Mouse (Mus musculus) midbrain, embryonic 10.5 days (tissue): ENCODE data around the gene Ccdc74a. TPM values are rescaled to one million over a fixed set of nuclear protein-coding genes. Genes with fewer than 3 reads are reported as not detected.
A peak's percentile ranks its signal among the peaks of the same experiment; 100 is the strongest.
"Not testable (repeated sequence)": the region's sequence is repeated elsewhere in the genome, so short reads cannot be mapped to it uniquely, and the experiment has no call there.

Experiments
- DNase-seq: peaks from one replicate; pipeline ENCODE4 v3.0.0-alpha.2; 2017; ENCODE audit warnings: low spot score
- H3K27ac ChIP-seq: fragments of 300-500 bp; sonication (generic); replicated peaks from 2 replicates; pipeline ENCODE4 v1.5.1; 2016; ENCODE audit warnings: mild to moderate bottlenecking
- H3K27me3 ChIP-seq: fragments of 300-500 bp; sonication (generic); 2 replicates; pipeline ENCODE4 v1.6.1; 2016; ENCODE audit warnings: low read depth, mild to moderate bottlenecking; ENCODE audit not compliant: poor library complexity, severe bottlenecking
- H3K36me3 ChIP-seq: fragments of 300-500 bp; sonication (generic); 2 replicates; pipeline ENCODE4 v1.6.1; 2016; ENCODE audit warnings: mild to moderate bottlenecking, moderate library complexity
- H3K4me1 ChIP-seq: fragments of 300-500 bp; sonication (generic); 2 replicates; pipeline ENCODE4 v1.6.1; 2016
- H3K4me3 ChIP-seq: fragments of 300-500 bp; sonication (generic); 2 replicates; pipeline ENCODE4 v1.5.1; 2016; ENCODE audit warnings: mild to moderate bottlenecking, moderate library complexity
- H3K9me3 ChIP-seq: fragments of 300-500 bp; sonication (generic); replicated peaks from 2 replicates; pipeline ENCODE4 v1.6.1; 2016; ENCODE audit warnings: mild to moderate bottlenecking
- WGBS: fragments of 180-500 bp; shearing (Covaris S2); methylation state at CpG from one replicate; pipeline ENCODE4 v1.1.7; 2016; 5-methylcytosine and 5-hydroxymethylcytosine counted together
- polyA plus RNA-seq: library from polyadenylated mRNA; unstranded; fragments of >200 nt; fragmentation: Nextera tagmentation; extraction: Ambion mirVana; gene quantifications from 2 replicates; pipeline ENCODE4 v1.2.1, GENCODE M21; 2016

The Ccdc74a gene
- polyA plus RNA-seq: 6.4 and 8.1 TPM in 2 replicates

GRCm38 (mm10) chr16:17646310-17647114 is at the start of gene Ccdc74a:
Gene Ccdc74a (plus strand): TSS chr16:17646470.
- no peaks in the 10 kb centered on the region for H3K9me3 ChIP-seq
- peaks cover 57% of the 10 kb centered on the region for H3K36me3 ChIP-seq
- H3K4me1 ChIP-seq: peaks cover 25% of the 10 kb centered on the region
- peak within 1 kb of the TSS; percentile 71 for H3K4me3 ChIP-seq
- DNase-seq: peak; percentile 88
- peak within 1 kb of the TSS; percentile 85 for H3K27ac ChIP-seq
- no peaks in the 10 kb centered on the region; the same call in 1 of the 2 replicates for H3K27me3 ChIP-seq
- 3% methylated on average over 65 of the region's 65 CpGs for WGBS

- Histone ChIP-seq H3K4me3 (no peak overlapping the region), H3K36me3 (no peaks in the 10 kb centered on the region), H3K9me3 (no peaks in the 10 kb centered on the region; the same call in 1 of the 2 replicates), H3K27ac (no peak overlapping the region), H3K27me3 (no peaks in the 10 kb centered on the region), H3K4me1 (no peaks in the 10 kb centered on the region)
- no peak for DNase-seq
- 75% methylated on average over 3 of the region's 3 CpGs for WGBS
Observed at GRCm38 (mm10) chr16:17600944-17601562, 45.2 kb upstream of the Ccdc74a start.

- Histone ChIP-seq H3K4me3 (no peak overlapping the region), H3K27ac (no peak overlapping the region), H3K27me3 (no peaks in the 10 kb centered on the region), H3K4me1 (no peaks in the 10 kb centered on the region), H3K9me3 (peaks cover 4% of the 10 kb centered on the region; the same call in 1 of the 2 replicates), H3K36me3 (no peaks in the 10 kb centered on the region)
- WGBS: 69% methylated on average over 4 of the region's 4 CpGs
- DNase-seq: no peak
Observed at GRCm38 (mm10) chr16:17604941-17605340, 41.3 kb upstream of the Ccdc74a start.

GRCm38 (mm10) chr16:17605684-17606083 is 40.6 kb upstream of the Ccdc74a start:
- H3K4me3 ChIP-seq: no peak overlapping the region
- no peaks in the 10 kb centered on the region for H3K4me1 ChIP-seq
- H3K9me3 ChIP-seq: peaks cover 4% of the 10 kb centered on the region
- no peak overlapping the region for H3K27ac ChIP-seq
- H3K27me3 ChIP-seq: no peaks in the 10 kb centered on the region
- DNase-seq: no peak
- no peaks in the 10 kb centered on the region for H3K36me3 ChIP-seq
- 87% methylated on average over 5 of the region's 5 CpGs for WGBS

GRCm38 (mm10) chr16:17611383-17611782 is 34.9 kb upstream of the Ccdc74a start:
- 74% methylated on average over 4 of the region's 4 CpGs for WGBS
- no peaks in the 10 kb centered on the region for H3K36me3 ChIP-seq
- no peak for DNase-seq
- peaks cover 4% of the 10 kb centered on the region; the same call in 1 of the 2 replicates for H3K9me3 ChIP-seq
- no peak overlapping the region for H3K4me3 ChIP-seq
- H3K27ac ChIP-seq: no peak overlapping the region
- H3K27me3 ChIP-seq: no peaks in the 10 kb centered on the region
- no peaks in the 10 kb centered on the region for H3K4me1 ChIP-seq

GRCm38 (mm10) chr16:17614740-17615139 is 31.5 kb upstream of the Ccdc74a start:
- not testable (repeated sequence) for H3K27ac ChIP-seq, H3K36me3 ChIP-seq, H3K4me3 ChIP-seq, DNase-seq, H3K27me3 ChIP-seq, H3K9me3 ChIP-seq, H3K4me1 ChIP-seq
- 84% methylated on average over 6 of the region's 6 CpGs for WGBS

- Histone ChIP-seq H3K27ac (no peak overlapping the region), H3K36me3 (peaks cover 2% of the 10 kb centered on the region; the same call in 1 of the 2 replicates), H3K4me3 (no peak overlapping the region), H3K27me3 (no peaks in the 10 kb centered on the region; the same call in 1 of the 2 replicates), H3K4me1 (peaks cover 11% of the 10 kb centered on the region), H3K9me3 (no peaks in the 10 kb centered on the region)
- 89% methylated on average over 5 of the region's 5 CpGs for WGBS
- no peak for DNase-seq
Observed at GRCm38 (mm10) chr16:17616212-17616611, 30.1 kb upstream of the Ccdc74a start.

GRCm38 (mm10) chr16:17617922-17618565 is 28.2 kb upstream of the Ccdc74a start:
- H3K27me3 ChIP-seq: no peaks in the 10 kb centered on the region; the same call in 1 of the 2 replicates
- no peaks in the 10 kb centered on the region for H3K9me3 ChIP-seq
- H3K36me3 ChIP-seq: peaks cover 20% of the 10 kb centered on the region
- 23% methylated on average over 13 of the region's 13 CpGs for WGBS
- peaks cover 11% of the 10 kb centered on the region for H3K4me1 ChIP-seq
- DNase-seq: peak; percentile 62
- H3K4me3 ChIP-seq: no peak overlapping the region
- no peak overlapping the region for H3K27ac ChIP-seq

GRCm38 (mm10) chr16:17619198-17620105 is 26.8 kb upstream of the Ccdc74a start, which contains the start of gene Smpd4:
Gene Smpd4 (plus strand): TSS chr16:17619354.
- H3K36me3 ChIP-seq: peaks cover 34% of the 10 kb centered on the region
- peak; percentile 93 for DNase-seq
- 3% methylated on average over 60 of the region's 60 CpGs for WGBS
- no peaks in the 10 kb centered on the region; the same call in 1 of the 2 replicates for H3K27me3 ChIP-seq
- H3K4me1 ChIP-seq: peaks cover 11% of the 10 kb centered on the region
- H3K4me3 ChIP-seq: peak within 1 kb of the TSS; percentile 96
- no peaks in the 10 kb centered on the region for H3K9me3 ChIP-seq
- peak within 1 kb of the TSS; percentile 91 for H3K27ac ChIP-seq

- no peak for DNase-seq
- peaks cover 11% of the 10 kb centered on the region for H3K4me1 ChIP-seq
- no peaks in the 10 kb centered on the region for H3K9me3 ChIP-seq
- H3K36me3 ChIP-seq: peaks cover 56% of the 10 kb centered on the region
- 97% methylated on average over 1 of the region's 1 CpGs for WGBS
- no peak overlapping the region for H3K27ac ChIP-seq
- H3K27me3 ChIP-seq: no peaks in the 10 kb centered on the region; the same call in 1 of the 2 replicates
- H3K4me3 ChIP-seq: no peak overlapping the region
Observed at GRCm38 (mm10) chr16:17621936-17622335, 24.3 kb upstream of the Ccdc74a start.

GRCm38 (mm10) chr16:17625488-17626268 is 20.6 kb upstream of the Ccdc74a start:
- 73% methylated on average over 8 of the region's 8 CpGs for WGBS
- Histone ChIP-seq H3K27ac (no peak overlapping the region), H3K27me3 (no peaks in the 10 kb centered on the region), H3K4me3 (no peak overlapping the region), H3K9me3 (no peaks in the 10 kb centered on the region), H3K4me1 (peaks cover under 1% of the 10 kb centered on the region; the same call in 1 of the 2 replicates), H3K36me3 (peaks cover 94% of the 10 kb centered on the region)
- no peak for DNase-seq
